Mouse (Mus musculus) ES-E14 (cell line): ENCODE data around the gene Hc.

ENCODE experiments used
- HCFC1 ChIP-seq: IDR thresholded peaks from 2 replicates; pipeline ENCODE4 v1.6.1; 2012; ENCODE audit warnings: low read length, inconsistent platforms, borderline replicate concordance; ENCODE audit not compliant: insufficient read depth
- ZNF384 ChIP-seq: IDR thresholded peaks from 2 replicates; pipeline ENCODE4 v1.6.1; 2012; ENCODE audit warnings: low read depth, low read length, inconsistent platforms

DNA sequence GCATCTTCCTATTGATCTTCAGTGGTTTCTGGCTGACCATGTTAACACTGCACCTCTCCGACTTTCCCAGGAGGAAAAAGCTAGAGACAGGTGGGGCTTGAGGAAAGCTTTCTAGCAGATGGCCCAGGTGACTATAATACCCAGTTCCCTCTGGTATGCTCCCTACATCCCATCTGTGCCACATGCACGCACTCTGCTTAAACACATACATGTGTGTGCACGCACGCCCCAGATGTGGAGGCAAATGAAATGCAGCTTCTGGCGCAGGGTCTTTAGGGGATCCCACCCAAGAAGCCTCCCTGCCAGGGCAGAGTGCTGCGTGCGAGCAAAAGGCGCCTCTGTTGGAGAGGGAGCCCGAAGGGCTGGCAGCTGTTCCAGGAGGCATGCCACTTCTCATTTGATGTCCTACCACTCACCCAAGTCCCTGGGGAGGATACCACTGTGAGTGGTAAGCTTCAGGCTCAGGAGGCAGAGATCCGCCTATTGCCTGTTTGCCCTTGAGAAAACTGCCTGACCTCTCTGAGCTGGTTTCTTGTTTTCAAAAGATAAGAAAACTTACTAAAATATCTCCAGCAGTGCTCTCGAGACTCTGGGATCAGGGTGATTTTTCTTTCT is 120.1 kb downstream of the Hc start:
- TF ChIP-seq ZNF384 (no peak), HCFC1 (no peak)
